Mouse (Mus musculus): ENCODE measurements at regions not wholly inside any gene's neighbourhood (a gene's known extent, or its start where the extent isn't known, plus 50 kb on each side); places are given as distances from the start of the nearest gene placed in this dataset.
"Not testable (repeated sequence)": the region's sequence is repeated elsewhere in the genome, so short reads cannot be mapped to it uniquely, and the experiment has no call there.

GRCm38 (mm10) chr17:58820588-58821195, 170.5 kb downstream of the Pdzph1 start:
- no peak for DNase-seq

GRCm38 (mm10) chr17:58819339-58819738, 171.8 kb downstream of the Pdzph1 start:
- no peak for DNase-seq

GRCm38 (mm10) chr17:58775451-58775850, 215.7 kb downstream of the Pdzph1 start:
- DNase-seq, result not testable (repeated sequence)

GRCm38 (mm10) chr17:58773595-58773994, 217.6 kb downstream of the Pdzph1 start:
- DNase-seq, result no peak

- DNase-seq, result peak; percentile 73
Observed at GRCm38 (mm10) chr17:58765141-58765540, 226.0 kb downstream of the Pdzph1 start.

- no peak for DNase-seq
Observed at GRCm38 (mm10) chr17:58749000-58749399, 242.2 kb downstream of the Pdzph1 start.

GRCm38 (mm10) chr17:58748264-58748663, 242.9 kb downstream of the Pdzph1 start:
- no peak for DNase-seq

- no peak for DNase-seq
Observed at GRCm38 (mm10) chr17:58710748-58711478, 280.3 kb downstream of the Pdzph1 start.

GRCm38 (mm10) chr17:58690211-58690610, 301.0 kb downstream of the Pdzph1 start:
- DNase-seq, result peak; percentile 13

GRCm38 (mm10) chr17:58672291-58672690, 318.9 kb downstream of the Pdzph1 start:
- no peak for DNase-seq

GRCm38 (mm10) chr17:58668036-58668435, 323.1 kb downstream of the Pdzph1 start:
- peak; percentile 70 for DNase-seq

GRCm38 (mm10) chr17:58643793-58644192, 347.4 kb downstream of the Pdzph1 start:
- peak; percentile 24 for DNase-seq

GRCm38 (mm10) chr17:58642273-58642672, 348.9 kb downstream of the Pdzph1 start:
- DNase-seq, result no peak

GRCm38 (mm10) chr17:58598911-58599310, 392.3 kb downstream of the Pdzph1 start:
- DNase-seq, result no peak

GRCm38 (mm10) chr17:58596661-58597060, 394.5 kb downstream of the Pdzph1 start:
- no peak for DNase-seq

- DNase-seq, result no peak
Observed at GRCm38 (mm10) chr17:58587946-58588345, 403.2 kb downstream of the Pdzph1 start.

GRCm38 (mm10) chr17:58572885-58573284, 418.3 kb downstream of the Pdzph1 start:
- DNase-seq, result no peak

Data from adrenal gland, adult 8-10 months (tissue).